Mouse (Mus musculus): Measurements from ENCODE around the gene Mip.
"Not testable (repeated sequence)": the region's sequence is repeated elsewhere in the genome, so short reads cannot be mapped to it uniquely, and the experiment has no call there.

Mip gene

DNA sequence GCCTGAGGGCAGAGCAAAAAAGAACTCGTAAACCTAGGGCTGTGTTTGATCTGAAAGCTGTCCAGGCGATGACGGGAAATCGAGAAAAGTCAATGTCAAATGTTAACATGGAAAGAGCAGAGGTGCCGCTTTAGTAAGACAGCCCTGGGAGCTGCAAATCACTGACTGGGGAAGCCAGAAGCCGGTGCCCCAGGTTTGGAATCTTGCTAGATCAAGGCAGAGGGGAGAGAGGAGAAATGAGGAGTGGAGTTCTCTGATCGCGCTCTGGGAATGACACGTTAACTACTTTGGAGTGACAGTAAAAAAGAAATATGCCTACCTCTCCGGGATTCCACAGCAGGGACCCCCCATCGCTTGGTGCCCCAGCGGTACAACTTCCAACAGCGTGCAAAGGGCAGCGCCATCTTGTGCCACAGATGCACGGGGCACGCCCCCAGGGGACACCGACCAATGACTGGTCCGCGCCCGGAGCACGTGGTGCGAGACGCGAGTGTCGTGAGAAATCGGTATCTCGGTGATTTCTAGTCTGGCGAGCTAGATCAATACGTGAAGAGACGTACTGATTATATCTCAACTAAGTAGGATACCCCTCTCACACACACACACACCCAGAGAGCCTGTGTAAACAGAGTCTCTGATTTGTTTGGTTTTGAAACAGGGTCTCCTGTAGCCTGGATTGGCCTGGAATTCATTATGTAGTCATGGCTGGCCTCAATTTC lies 14.1 kb upstream of the Mip start, which contains the start of gene Spryd4:
Gene Spryd4 (minus strand): TSS at position 418 of the 719 bp plus-strand sequence.
- peak; percentile 80 to 87 for DNase-seq (ENCODE audit: low spot score in 2 of 2)

DNA sequence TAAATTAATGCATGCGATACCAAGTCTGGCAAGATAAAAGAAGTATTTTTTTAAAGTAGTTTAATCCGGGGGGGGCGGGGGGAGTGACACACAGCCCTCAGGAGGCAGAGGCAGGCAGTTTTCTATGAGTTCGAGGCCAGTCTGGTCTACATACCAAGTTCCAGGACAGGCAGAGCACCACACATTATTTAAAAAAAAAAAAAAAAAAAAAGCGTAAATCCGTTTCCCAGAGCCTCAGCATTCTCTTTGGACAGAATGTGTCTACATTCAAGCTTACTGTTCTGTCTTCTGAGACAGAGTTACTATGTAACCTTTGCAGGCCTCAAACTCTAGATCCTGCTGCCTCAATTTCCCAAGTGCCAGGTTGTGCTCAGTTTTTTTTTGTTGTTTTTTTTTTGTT lies 13.5 kb upstream of the Mip start:
- no peak for DNase-seq (ENCODE audit: low spot score in 2 of 2)

DNA sequence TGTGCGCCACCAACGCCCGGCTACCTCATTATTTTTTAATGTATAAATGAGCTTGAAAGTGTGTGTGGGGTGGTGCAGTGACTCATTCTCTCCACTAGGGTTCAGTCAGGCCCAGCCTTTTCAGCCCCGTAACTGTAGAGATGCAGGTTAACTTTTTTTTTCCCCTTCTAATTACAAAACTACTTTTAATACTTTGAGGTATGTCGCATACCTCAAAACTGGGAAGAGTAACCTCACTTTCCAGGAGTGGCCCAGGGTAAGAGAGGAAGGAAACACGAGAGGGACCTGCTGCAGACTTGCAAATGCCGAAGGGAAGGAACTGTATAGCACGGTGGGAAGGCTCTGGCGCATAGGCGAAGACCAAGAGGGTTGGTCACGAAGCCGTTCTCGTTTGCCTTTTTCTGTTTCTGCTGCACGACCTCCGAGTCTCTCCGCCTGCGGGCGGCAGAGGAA lies 12.7 kb upstream of the Mip start:
- peak in 1 of 2 experiments; percentile 30 for DNase-seq (ENCODE audit: low spot score in 2 of 2)

DNA sequence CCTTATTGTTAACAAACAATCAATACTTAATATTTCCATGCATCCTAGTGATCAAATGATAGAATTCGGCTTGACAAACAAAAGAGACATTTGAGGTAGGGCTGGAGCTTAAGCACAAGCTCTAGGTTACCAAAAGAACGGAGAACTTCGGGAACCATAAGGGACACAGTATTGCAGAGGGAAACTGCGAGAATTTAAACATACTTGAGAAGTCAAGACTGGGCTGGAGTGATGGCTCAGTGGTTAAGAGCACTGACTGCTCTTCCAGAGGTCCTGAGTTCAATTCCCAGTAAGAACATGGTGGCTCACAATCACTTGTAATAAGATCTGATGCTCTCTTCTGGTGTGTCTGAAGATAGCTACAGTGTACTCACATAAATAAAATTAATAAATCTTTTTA lies 11.5 kb upstream of the Mip start:
- not testable (repeated sequence) for DNase-seq (ENCODE audit: low spot score in 2 of 2)

DNA sequence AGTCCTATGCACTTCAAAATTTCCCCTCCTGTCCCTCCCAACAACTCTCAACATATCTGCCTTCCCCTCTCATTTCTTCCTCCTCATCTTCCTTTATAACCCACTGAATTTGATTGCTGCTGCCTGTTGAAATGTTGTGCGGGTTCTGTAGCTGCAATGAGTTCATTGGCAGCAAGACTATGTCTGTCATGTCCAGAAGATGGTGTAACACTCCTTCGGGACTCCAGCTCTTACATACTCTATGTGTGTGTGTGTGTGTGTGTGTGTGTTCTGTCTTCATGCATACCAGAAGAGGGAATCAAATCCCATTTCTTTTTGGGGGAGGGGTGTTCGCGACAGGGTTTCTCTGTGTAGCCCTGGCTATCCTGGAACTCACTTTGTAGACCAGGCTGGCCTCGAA lies 10.7 kb upstream of the Mip start:
- no peak for DNase-seq (ENCODE audit: low spot score in 2 of 2)

DNA sequence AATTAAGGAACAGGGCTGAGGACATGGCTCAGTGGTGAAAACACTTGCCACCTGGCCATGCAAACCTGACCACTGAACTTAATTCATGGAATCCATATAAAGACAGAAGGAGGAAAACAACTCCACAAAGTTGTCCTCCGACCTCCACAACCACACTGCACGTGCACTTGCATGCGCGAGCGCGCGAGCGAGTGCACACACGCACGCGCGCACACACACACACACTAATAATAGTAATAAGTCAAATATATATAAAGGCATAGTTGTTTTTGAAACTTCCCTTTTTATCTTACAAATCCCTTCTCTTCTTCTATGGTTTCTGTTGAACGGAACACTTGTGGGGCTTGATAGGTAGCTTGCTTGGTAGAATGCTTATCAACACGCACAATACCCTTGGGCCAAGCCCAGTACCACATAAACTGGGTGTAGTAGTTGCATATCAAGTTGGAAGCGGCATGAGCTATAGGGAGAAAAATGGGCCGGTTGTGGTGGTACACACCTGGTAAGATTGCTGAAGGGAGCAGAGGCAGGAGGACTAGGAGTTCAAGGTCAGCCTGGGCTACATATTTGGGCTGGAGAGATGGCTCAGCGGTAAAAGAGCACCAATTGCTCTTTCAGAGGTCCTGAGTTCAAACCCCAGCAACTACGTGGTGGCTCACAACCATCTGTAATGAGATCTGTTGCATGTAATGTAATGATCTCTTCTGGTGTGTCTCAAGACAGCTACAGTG lies 7.1 kb upstream of the Mip start:
- no peak for DNase-seq (ENCODE audit: low spot score in 2 of 2)

DNA sequence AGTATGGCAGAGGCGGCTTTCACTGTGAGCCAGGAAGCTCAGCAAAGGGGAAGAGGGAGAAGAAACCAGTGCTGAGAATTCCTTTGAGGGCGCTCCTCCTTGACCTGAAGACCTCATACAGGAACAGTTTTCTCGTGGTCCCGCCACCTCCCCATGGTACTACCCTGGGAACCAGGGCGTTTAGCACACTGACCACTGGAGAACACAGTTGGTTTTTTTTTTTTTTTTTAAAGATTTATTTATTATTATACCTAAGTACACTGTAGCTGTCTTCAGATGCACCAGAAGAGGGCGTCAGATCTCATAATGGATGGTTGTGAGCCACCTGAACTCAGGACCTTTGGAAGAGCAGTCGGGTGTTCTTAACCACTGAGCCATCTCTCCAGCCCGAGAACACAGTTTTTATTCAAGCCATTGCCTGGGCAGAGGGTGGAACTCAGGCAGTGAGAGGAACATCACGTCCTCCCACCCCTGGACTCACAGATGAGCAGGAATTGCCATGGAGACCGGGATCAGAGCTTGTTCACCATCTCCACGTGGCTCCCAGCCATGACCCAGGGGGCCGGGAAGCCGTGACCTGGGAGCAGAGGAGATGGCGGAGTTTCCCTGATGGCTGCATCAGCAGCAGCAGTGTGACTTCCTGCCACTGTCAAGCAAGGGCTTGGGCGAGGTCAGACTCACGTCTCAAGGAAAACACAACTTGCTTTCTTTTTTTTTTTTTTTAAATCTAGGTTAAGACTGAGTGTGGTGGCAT lies 3.9 kb upstream of the Mip start:
- DNase-seq (ENCODE audit: low spot score in 2 of 2), result no peak

DNA sequence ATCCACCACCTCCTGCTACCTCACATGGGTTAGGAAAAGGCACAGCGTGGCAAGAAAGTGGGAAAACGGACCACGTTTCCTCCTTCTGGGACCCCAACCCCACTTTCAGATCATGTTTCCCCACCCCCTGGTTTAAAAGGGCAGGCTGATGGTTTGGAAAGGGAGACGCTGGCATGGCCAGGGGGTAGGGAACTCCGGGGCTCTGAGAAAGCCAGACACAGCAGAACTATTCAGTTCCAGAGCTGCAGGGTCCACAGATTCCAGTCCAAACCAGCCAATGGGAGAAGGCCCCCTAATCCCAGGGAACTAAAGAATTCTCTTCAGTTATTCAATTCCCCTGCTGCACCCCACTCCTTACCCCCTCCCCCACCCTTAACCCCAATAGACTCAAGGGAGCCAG lies 574 bp upstream of the Mip start:
- DNase-seq (ENCODE audit: low spot score in 2 of 2), result no peak

DNA sequence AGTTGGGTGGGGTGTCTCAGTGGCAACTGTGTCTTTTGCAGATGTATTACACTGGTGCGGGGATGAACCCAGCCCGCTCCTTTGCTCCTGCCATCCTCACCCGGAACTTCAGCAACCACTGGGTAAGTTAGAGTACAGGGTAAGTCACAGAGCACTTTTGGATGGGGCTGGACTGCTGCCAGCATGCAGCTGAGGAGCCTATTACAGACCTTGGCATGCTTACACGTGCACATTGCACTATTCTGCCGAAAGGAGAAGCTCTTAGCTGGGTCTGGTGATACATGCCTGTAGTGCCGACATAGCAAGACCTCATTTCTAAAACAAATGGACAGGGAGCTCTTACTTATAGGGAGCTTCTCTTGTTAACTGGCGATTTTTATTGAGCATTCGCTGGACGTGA lies 2.0 kb downstream of the Mip start:
- DNase-seq (ENCODE audit: low spot score in 2 of 2), result no peak

DNA sequence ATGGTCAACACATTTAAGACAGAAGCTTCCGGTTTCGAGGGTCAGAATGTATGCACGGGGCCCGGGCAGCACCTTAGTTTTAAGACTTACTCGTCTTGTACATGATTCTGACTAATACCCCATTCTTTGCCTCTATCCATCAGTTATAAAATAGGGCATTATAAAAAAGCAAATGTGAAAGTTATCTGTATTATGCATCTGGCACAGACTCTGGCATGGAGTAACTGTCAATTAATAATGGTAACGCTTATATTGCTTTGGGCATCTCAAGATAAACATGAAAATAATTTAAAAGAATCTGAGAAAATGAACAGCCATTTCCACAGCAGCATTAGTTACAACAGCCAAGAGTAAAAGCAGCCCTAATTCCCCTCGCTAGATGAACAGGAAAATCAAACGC lies 2.4 kb downstream of the Mip start:
- DNase-seq (ENCODE audit: low spot score in 2 of 2), result no peak

DNA sequence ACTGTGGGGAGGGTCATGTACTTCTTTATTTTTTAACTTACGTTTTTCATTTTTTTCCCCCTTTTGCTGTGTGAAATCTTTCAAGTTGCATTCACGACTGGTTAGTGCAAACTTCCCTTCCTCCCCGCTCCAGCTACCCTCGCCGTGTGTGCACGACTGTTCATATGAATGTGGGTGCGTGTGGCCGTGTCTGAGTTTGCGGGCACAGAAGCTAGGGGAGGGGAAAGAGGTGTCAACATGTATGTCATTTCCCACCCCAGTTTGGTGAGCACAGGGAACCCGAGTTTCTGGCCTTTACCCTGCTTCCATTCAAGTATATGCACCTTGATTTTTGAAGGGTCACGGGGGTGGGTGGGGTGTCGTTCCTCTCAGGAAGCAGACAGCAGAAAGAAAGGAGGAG lies 4.9 kb downstream of the Mip start:
- no peak for DNase-seq (ENCODE audit: low spot score in 2 of 2)

DNA sequence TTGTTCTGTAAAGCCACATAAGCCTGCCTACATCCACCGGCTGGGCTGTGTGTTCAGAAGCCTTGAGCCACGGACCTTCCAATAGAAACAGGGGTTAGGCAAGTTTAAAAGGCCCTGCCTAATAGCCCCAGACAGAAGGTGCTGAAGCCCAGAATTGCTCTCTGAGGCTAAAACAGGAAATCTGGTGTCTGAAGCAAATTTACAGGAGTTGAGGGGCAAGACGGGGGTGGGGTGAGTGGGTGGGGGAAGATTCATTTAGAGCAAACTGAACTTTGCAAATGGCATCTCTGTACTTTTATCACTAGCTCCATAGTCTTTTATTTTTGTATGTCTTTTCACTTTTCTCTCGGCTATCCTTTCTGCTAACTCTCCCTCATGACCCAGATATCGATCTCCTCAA lies 5.5 kb downstream of the Mip start:
- no peak for DNase-seq (ENCODE audit: low spot score in 2 of 2)

DNA sequence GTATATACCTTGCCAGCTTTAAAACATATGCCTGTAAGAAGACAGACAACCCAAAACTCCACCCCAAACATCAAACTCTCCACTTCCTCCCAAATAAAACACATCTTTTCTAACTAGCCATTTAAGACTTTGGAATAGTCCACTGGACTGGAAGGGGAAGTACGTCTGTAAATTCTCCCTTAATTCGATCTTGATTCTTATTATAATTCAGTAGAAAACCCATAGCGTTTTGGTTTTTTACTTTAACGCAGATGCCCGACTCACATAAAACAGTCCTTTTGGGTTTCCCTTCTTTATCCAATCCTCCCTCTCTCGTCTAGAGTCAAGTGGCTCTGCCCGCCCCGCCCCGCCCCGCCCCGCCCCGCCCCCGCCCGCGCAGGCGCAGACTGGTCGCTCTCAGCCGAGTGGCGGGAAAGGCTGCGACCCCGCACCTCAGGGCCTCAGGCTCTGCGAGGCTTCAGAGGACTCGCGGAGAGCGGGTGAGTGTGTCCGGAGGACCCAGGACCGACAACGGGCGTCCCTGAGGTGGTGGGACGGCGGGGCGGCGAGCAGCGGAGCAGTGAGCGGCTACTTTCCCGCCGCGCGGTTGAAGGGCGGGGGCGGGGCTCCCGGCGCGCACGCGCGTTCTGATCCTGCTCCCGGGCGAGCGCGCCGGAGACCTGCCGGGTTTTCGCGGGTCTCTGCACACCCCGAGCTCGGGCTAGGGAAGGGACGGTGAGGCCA lies 6.2 kb downstream of the Mip start, which contains the start of gene Timeless:
Gene Timeless (plus strand): TSS at position 369 of the 723 bp plus-strand sequence.
- peak; percentile 69 to 95 for DNase-seq (ENCODE audit: low spot score in 2 of 2)

DNA sequence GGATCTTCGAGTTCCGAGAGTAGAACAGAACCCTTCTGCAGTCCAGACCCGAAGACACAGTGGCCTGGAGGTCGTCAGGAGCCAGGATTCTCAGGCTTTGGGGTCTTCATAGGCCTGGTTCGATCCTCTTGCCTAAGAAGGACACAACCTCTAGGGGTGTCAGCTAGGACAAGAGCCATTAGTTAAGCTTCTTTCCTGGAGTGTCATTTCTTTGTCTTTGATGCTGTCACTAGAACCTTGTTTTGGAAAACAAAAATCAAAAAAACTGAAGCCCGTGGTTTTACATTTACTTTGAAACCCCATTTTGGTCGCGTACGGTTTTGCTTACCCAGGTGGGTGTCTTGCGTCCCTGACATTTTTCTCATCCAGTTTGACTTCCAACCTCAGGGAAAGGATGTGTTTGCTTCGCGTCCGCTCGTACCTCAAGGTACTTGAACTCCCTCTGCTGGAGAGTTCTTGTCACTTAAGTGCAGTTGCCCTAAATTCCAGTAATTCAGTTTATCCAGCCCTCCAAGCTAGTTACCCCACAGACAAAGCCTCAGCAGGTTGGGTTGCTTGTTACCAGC lies 6.9 kb downstream of the Mip start:
- DNase-seq (ENCODE audit: low spot score in 2 of 2), result peak; percentile 19 to 37

DNA sequence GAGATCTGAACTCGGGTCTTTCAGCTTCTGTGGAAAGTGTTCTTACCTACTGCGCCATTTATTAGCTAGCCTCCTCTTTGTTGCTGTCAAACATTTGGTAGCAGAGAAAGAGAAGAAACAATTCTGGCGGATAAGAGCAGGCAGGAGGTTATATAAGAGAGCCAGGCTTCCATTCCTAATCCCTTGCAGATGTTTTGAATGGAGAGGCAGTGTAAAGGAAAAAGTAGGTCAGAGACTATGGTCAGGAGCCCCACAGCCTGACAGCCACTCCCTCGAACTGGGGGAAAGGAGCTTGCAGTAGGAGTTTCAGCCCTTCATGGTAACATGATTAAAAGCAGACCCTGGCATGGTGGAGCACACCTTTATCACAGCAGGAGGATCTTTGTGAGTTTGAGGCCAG lies 10.7 kb downstream of the Mip start:
- DNase-seq (ENCODE audit: low spot score in 2 of 2), result no peak

DNA sequence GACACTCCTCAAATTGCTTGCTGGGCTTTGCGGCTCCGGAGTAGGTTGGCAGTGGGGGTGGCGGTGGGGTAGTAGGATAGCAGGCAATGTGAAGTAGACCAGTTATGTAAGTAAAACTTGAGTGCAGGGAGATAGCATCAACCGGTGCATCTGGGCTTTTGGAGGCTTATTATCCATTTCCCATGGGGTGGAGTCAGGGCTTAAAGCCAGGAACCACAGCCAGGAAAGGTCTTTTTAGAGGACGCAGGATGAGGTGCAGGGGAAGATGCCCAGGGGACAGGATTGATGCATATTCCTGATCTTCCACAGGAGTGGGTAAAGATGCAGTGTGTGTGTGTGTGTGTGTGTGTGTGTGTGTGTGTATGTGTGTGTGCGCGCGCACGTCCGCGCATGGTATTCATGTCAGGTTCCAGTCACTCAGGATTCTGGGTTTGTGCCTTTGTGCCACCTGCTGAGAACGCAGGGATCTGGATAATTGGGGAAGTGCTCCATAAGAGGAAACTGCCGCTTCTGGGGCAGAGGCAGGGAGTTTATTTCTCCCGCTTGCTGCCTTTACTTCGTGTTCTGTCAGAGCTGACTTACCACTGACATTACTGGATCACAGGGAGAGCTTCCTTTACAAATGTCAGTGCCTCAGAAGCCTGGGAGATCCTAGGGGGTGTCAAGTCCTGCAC lies 12.3 kb downstream of the Mip start:
- no peak for DNase-seq (ENCODE audit: low spot score in 2 of 2)

DNA sequence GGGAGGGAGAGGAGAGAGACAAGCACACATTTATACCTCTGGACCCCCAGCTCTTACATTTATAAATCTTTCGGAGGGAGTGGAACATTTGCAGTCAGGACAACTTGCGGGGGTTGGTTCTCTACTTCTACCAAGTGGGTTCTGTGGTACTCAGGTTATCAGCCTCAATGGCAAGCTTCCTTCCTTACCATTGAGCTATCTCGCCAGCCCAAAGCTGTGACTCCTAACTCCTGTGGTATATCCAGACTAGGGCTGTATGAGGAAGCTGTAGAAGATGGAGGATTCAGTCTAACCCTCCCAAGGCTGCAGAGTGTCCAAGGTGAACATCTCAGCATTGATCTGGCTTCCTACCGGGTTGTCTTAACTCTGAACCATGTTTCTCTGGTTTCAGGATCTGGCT lies 13.5 kb downstream of the Mip start:
- no peak for DNase-seq (ENCODE audit: low spot score in 2 of 2)

DNA sequence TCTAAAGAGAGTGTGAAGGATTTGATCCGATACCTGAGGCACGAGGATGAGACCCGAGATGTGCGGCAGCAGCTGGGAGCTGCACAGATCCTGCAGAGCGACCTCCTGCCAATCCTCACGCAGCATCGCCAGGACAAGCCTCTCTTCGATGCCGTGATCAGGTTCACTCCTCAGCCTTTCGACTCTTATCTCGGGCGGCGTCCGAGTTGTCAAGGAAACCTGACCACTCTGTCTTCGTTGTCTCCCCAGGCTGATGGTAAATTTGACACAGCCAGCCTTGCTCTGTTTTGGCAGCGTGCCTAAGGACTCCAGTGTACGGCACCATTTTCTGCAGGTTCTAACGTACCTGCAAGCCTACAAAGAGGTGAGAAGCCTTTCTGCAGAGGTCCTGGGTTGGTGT lies 14.5 kb downstream of the Mip start:
- no peak for DNase-seq (ENCODE audit: low spot score in 2 of 2)

DNA sequence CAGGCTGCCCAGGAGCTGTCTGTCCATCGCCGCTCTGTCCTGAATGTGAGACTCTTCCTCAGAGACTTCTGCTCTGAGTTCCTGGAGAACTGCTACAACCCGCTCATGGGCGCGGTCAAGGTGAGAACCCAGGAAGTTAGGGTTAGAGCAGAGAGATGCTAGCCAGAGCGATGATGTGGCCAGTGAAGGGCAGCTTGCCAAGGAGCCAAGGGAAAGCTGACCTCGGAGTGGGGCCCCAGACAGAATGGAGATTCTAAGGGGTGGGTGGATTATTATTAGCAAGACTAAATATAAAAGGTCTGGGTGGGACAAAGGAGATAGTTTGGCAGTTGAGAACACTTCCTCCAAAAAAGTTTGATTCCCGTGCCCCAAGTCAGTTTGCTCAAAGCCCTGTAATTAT lies 17.6 kb downstream of the Mip start:
- DNase-seq (ENCODE audit: low spot score in 2 of 2), result no peak

DNA sequence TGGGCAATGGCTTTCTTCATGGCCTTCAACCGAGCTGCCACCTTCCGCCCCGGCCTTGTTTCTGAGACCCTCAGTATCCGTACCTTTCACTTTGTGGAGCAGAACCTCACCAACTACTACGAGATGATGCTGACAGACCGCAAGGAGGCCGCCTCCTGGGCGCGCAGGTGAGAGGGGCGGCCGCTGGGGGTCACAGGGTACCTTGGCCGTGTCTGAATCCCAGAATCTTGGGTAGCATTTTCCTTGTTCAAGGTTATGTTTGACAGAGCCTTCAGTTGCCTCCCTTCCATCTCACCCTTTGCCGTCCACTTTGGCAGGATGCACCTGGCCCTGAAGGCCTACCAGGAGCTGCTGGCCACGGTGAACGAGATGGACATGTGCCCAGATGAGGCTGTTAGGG lies 18.5 kb downstream of the Mip start:
- no peak for DNase-seq (ENCODE audit: low spot score in 2 of 2)

Data from urinary bladder, adult 18-20 months (tissue).